8 mouse cellular contexts compared by ENCODE assay signal in genomic region chr10:127189116-127189650, GRCm38 (mm10). TPM values are rescaled to one million over a fixed set of nuclear protein-coding genes. Genes with fewer than 3 reads are reported as not detected.
DNase-seq lines count a peak whose midpoint lies in the region; ATAC-seq lines count a peak whose summit lies in the region.

No protein-coding gene starts in this region.

- ATAC-seq in activated CD4-positive, CD25-positive, alpha-beta regulatory T cell, adult 4 months: peak; percentile 55
- peak; percentile 38; the same call in 1 of the 2 replicates for ATAC-seq in hindbrain, embryonic 11.5 days (ENCODE audit: low FRiP score)
- peak; percentile 66 for ATAC-seq in liver, embryonic 15.5 days (ENCODE audit: insufficient read depth)
- ATAC-seq in neutrophil, adult 5-6 weeks (ENCODE audit: extremely low read depth, insufficient number of reproducible peaks, low FRiP score, poor library complexity, severe bottlenecking): peak; percentile 47; the same call in 1 of the 2 replicates

- H3K9ac ChIP-seq in hindbrain, embryonic 11.5 days (ENCODE audit: low read depth, low read length): peak overlapping the region; percentile 92
- H3K9ac ChIP-seq in liver, embryonic 15.5 days: peak overlapping the region; percentile 71

- DNase-seq in embryo, embryonic 10 days (ENCODE audit: low spot score): peak; percentile 60
- no peak for DNase-seq in embryo, embryonic 9.5 days (ENCODE audit: extremely low spot score)
- DNase-seq in forebrain, embryonic 10.5 days (ENCODE audit: extremely low spot score, low spot score): no peak
- peak; percentile 60 for DNase-seq in hindbrain, embryonic 11.5 days (ENCODE audit: low spot score)
- DNase-seq in layer of hippocampus, adult 11-12 months (ENCODE audit: low spot score): no peak

- H3K27me3 ChIP-seq in forebrain, embryonic 10.5 days (ENCODE audit: poor library complexity, severe bottlenecking): peaks cover 29% of the 10 kb centered on the region
- H3K27me3 ChIP-seq in hindbrain, embryonic 11.5 days (ENCODE audit: control insufficient read depth, insufficient read depth, low read length): no peaks in the 10 kb centered on the region
- H3K27me3 ChIP-seq in liver, embryonic 15.5 days: peaks cover 41% of the 10 kb centered on the region

- under 1% methylated on average over 26 of the region's 26 CpGs for WGBS in forebrain, embryonic 10.5 days
- under 1% methylated on average over 26 of the region's 26 CpGs for WGBS in hindbrain, embryonic 11.5 days
- under 1% methylated on average over 26 of the region's 26 CpGs for WGBS in liver, embryonic 15.5 days (ENCODE audit: insufficient replicate concordance)

- peaks cover 56% of the 10 kb centered on the region for H3K36me3 ChIP-seq in forebrain, embryonic 10.5 days (replicated peaks)
- H3K36me3 ChIP-seq in hindbrain, embryonic 11.5 days (ENCODE audit: control insufficient read depth, insufficient read depth, low read length): 0 out of 2 replicates have a peak, but pooled peaks cover 4% of the 10 kb centered on the region
- peaks cover 4% of the 10 kb centered on the region; the same call in 1 of the 2 replicates for H3K36me3 ChIP-seq in liver, embryonic 15.5 days (replicated peaks)

- H3K4me1 ChIP-seq in forebrain, embryonic 10.5 days: peaks cover 80% of the 10 kb centered on the region
- peaks cover 9% of the 10 kb centered on the region for H3K4me1 ChIP-seq in hindbrain, embryonic 11.5 days (replicated peaks; ENCODE audit: control insufficient read depth, insufficient read depth, low read length)
- H3K4me1 ChIP-seq in liver, embryonic 15.5 days (replicated peaks): peaks cover 79% of the 10 kb centered on the region

- H3K9me3 ChIP-seq in forebrain, embryonic 10.5 days: peaks cover 5% of the 10 kb centered on the region; the same call in 1 of the 2 replicates
- H3K9me3 ChIP-seq in hindbrain, embryonic 11.5 days (ENCODE audit: control insufficient read depth, low read length): no peaks in the 10 kb centered on the region
- no peaks in the 10 kb centered on the region for H3K9me3 ChIP-seq in liver, embryonic 15.5 days (replicated peaks)

- H3K4me2 ChIP-seq in hindbrain, embryonic 11.5 days (replicated peaks; ENCODE audit: low read depth, low read length): peak overlapping the region; percentile 99
- H3K4me2 ChIP-seq in liver, embryonic 15.5 days: peak overlapping the region; percentile 99

- H3K4me3 ChIP-seq in forebrain, embryonic 10.5 days: peak overlapping the region; percentile 90
- H3K4me3 ChIP-seq in hindbrain, embryonic 11.5 days (ENCODE audit: low read depth, low read length): peak overlapping the region; percentile 77
- H3K4me3 ChIP-seq in liver, embryonic 15.5 days (replicated peaks): peak overlapping the region; percentile 68

- peak overlapping the region; percentile 95 for H3K27ac ChIP-seq in forebrain, embryonic 10.5 days
- peak overlapping the region; percentile 90 for H3K27ac ChIP-seq in hindbrain, embryonic 11.5 days (ENCODE audit: low read depth, low read length)
- H3K27ac ChIP-seq in liver, embryonic 15.5 days (replicated peaks): peak overlapping the region; percentile 84

RNA-seq across cellular contexts. Expression of gene Arhgef25, which starts 0.7 kb away (rescaled TPM):
- polyA plus RNA-seq in activated CD4-positive, CD25-positive, alpha-beta regulatory T cell, adult 4 months (2017; shearing (Covaris generic)): not detected
- 23.7 and 25.7 TPM in 2 replicates for polyA plus RNA-seq in forebrain, embryonic 10.5 days (2016; fragmentation: Nextera tagmentation; extraction: Ambion mirVana)
- 30.1 and 32.0 TPM in 2 replicates for polyA plus RNA-seq in hindbrain, embryonic 11.5 days (2014; fragmentation: Nextera tagmentation; extraction: Ambion mirVana)
- 5.4 and 5.8 TPM in 2 replicates for polyA plus RNA-seq in liver, embryonic 15.5 days (2015; fragmentation: Nextera tagmentation; extraction: Ambion mirVana)
- total RNA-seq in neutrophil, adult 5-6 weeks (2017): not detected in 2 replicates

RNA-seq across cellular contexts. Expression of gene Dtx3, which starts 6.3 kb away (rescaled TPM):
- 10 to 100 TPM; 40.6 to 42.9 TPM for polyA plus RNA-seq in activated CD4-positive, CD25-positive, alpha-beta regulatory T cell, adult 4 months (2017; shearing (Covaris generic))
- 106 and 108 TPM in 2 replicates for polyA plus RNA-seq in forebrain, embryonic 10.5 days (2016; fragmentation: Nextera tagmentation; extraction: Ambion mirVana)
- polyA plus RNA-seq in hindbrain, embryonic 11.5 days (2014; fragmentation: Nextera tagmentation; extraction: Ambion mirVana): 143 and 158 TPM in 2 replicates
- polyA plus RNA-seq in liver, embryonic 15.5 days (2015; fragmentation: Nextera tagmentation; extraction: Ambion mirVana): 16.7 and 16.9 TPM in 2 replicates
- total RNA-seq in neutrophil, adult 5-6 weeks (2017): 9.0 and 11.5 TPM in 2 replicates

RNA-seq across cellular contexts. Expression of gene Slc26a10, which starts 8.7 kb away (rescaled TPM):
- 1 to 10 TPM; 2.5 to 2.7 TPM for polyA plus RNA-seq in activated CD4-positive, CD25-positive, alpha-beta regulatory T cell, adult 4 months (2017; shearing (Covaris generic))
- polyA plus RNA-seq in forebrain, embryonic 10.5 days (2016; fragmentation: Nextera tagmentation; extraction: Ambion mirVana): 1.9 and 2.0 TPM in 2 replicates
- polyA plus RNA-seq in hindbrain, embryonic 11.5 days (2014; fragmentation: Nextera tagmentation; extraction: Ambion mirVana): 0.73 and 0.96 TPM in 2 replicates
- 2.1 and 3.2 TPM in 2 replicates for polyA plus RNA-seq in liver, embryonic 15.5 days (2015; fragmentation: Nextera tagmentation; extraction: Ambion mirVana)
- total RNA-seq in neutrophil, adult 5-6 weeks (2017): 2.5 and 3.0 TPM in 2 replicates

RNA-seq across cellular contexts. Expression of gene Pip4k2c, which starts 22.2 kb away (rescaled TPM):
- polyA plus RNA-seq in activated CD4-positive, CD25-positive, alpha-beta regulatory T cell, adult 4 months (2017; shearing (Covaris generic)): 10 to 100 TPM; 24.2 to 27.8 TPM
- polyA plus RNA-seq in forebrain, embryonic 10.5 days (2016; fragmentation: Nextera tagmentation; extraction: Ambion mirVana): 21.3 and 21.4 TPM in 2 replicates
- 11.8 and 12.9 TPM in 2 replicates for polyA plus RNA-seq in hindbrain, embryonic 11.5 days (2014; fragmentation: Nextera tagmentation; extraction: Ambion mirVana)
- polyA plus RNA-seq in liver, embryonic 15.5 days (2015; fragmentation: Nextera tagmentation; extraction: Ambion mirVana): 41.9 and 45.1 TPM in 2 replicates
- 36.5 and 37.1 TPM in 2 replicates for total RNA-seq in neutrophil, adult 5-6 weeks (2017)

RNA-seq across cellular contexts. Expression of gene B4galnt1, which starts 24.2 kb away (rescaled TPM):
- 100 to 1,000 TPM; 152 to 209 TPM for polyA plus RNA-seq in activated CD4-positive, CD25-positive, alpha-beta regulatory T cell, adult 4 months (2017; shearing (Covaris generic))
- polyA plus RNA-seq in forebrain, embryonic 10.5 days (2016; fragmentation: Nextera tagmentation; extraction: Ambion mirVana): 4.0 and 5.0 TPM in 2 replicates
- 10.4 and 12.4 TPM in 2 replicates for polyA plus RNA-seq in hindbrain, embryonic 11.5 days (2014; fragmentation: Nextera tagmentation; extraction: Ambion mirVana)
- polyA plus RNA-seq in liver, embryonic 15.5 days (2015; fragmentation: Nextera tagmentation; extraction: Ambion mirVana): 19.3 and 21.0 TPM in 2 replicates
- 246 and 273 TPM in 2 replicates for total RNA-seq in neutrophil, adult 5-6 weeks (2017)

Comparison
In these comparisons a context has a peak if more than half of its experiments do, and no peak if none do; other contexts are left out.
1. DNase-seq: peak in embryo, embryonic 10 days (single experiment) and hindbrain, embryonic 11.5 days (single experiment); none in embryo, embryonic 9.5 days (single experiment), forebrain, embryonic 10.5 days (single experiment) and layer of hippocampus, adult 11-12 months (single experiment).
2. Peak in every context shown above with its lines, with median percentiles within 50 percentile points of each other: ATAC-seq, H3K27ac ChIP-seq and H3K4me3 ChIP-seq.